Mouse (Mus musculus): Measurements from ENCODE around the gene Ano5. TPM values are rescaled to one million over a fixed set of nuclear protein-coding genes. Genes with fewer than 3 reads are reported as not detected.

The Ano5 gene
- polyA plus RNA-seq, 1 experiment from 2014 or later = 0.11 TPM

- H3K4me3 ChIP-seq (ENCODE audit: low read length) = no peak overlapping the region
- H3K9me3 ChIP-seq (ENCODE audit: control insufficient read depth, low read length) = no peaks in the 10 kb centered on the region
- ATAC-seq = no peak
- H3K4me2 ChIP-seq (ENCODE audit: low read depth, low read length) = no peak overlapping the region
- H3K9ac ChIP-seq (ENCODE audit: low read depth, low read length) = no peak overlapping the region
- no peaks in the 10 kb centered on the region for H3K4me1 ChIP-seq (ENCODE audit: control insufficient read depth, insufficient read depth, low read length)
- WGBS = 3% methylated on average over 16 of the region's 16 CpGs
- H3K27me3 ChIP-seq (replicated peaks; ENCODE audit: control insufficient read depth, insufficient read depth, low read length) = peaks cover 58% of the 10 kb centered on the region
- H3K27ac ChIP-seq (ENCODE audit: low read length) = no peak overlapping the region
- H3K36me3 ChIP-seq (ENCODE audit: control insufficient read depth, insufficient read depth, low read length) = no peaks in the 10 kb centered on the region
Measured at GRCm38 (mm10) chr7:51626451-51627000, 115.7 kb downstream of the Ano5 start.

GRCm38 (mm10) chr7:51627001-51627631, 116.3 kb downstream of the Ano5 start:
- H3K27me3 ChIP-seq (replicated peaks; ENCODE audit: control insufficient read depth, insufficient read depth, low read length) = peaks cover 52% of the 10 kb centered on the region
- ATAC-seq = no peak

GRCm38 (mm10) chr7:51627666-51628065, 116.8 kb downstream of the Ano5 start:
- ATAC-seq = no peak
- Histone ChIP-seq H3K9me3 (ENCODE audit: control insufficient read depth, low read length) (no peaks in the 10 kb centered on the region), H3K9ac (ENCODE audit: low read depth, low read length) (no peak overlapping the region), H3K27me3 (replicated peaks; ENCODE audit: control insufficient read depth, insufficient read depth, low read length) (peaks cover 46% of the 10 kb centered on the region), H3K4me3 (ENCODE audit: low read length) (no peak overlapping the region), H3K4me2 (ENCODE audit: low read depth, low read length) (no peak overlapping the region), H3K36me3 (ENCODE audit: control insufficient read depth, insufficient read depth, low read length) (no peaks in the 10 kb centered on the region), H3K4me1 (ENCODE audit: control insufficient read depth, insufficient read depth, low read length) (no peaks in the 10 kb centered on the region), H3K27ac (ENCODE audit: low read length) (no peak overlapping the region)
- 0% methylated on average over 9 of the region's 9 CpGs for WGBS

More at GRCm38 (mm10) chr7:51627001-51627631, 116.3 kb downstream of the Ano5 start:
- no peaks in the 10 kb centered on the region for H3K9me3 ChIP-seq (ENCODE audit: control insufficient read depth, low read length)
- WGBS = under 1% methylated on average over 26 of the region's 26 CpGs
- H3K27ac ChIP-seq (ENCODE audit: low read length) = no peak overlapping the region
- no peak overlapping the region for H3K4me2 ChIP-seq (ENCODE audit: low read depth, low read length)
- no peak overlapping the region for H3K9ac ChIP-seq (ENCODE audit: low read depth, low read length)
- no peaks in the 10 kb centered on the region for H3K4me1 ChIP-seq (ENCODE audit: control insufficient read depth, insufficient read depth, low read length)
- no peak overlapping the region for H3K4me3 ChIP-seq (ENCODE audit: low read length)
- no peaks in the 10 kb centered on the region for H3K36me3 ChIP-seq (ENCODE audit: control insufficient read depth, insufficient read depth, low read length)

GRCm38 (mm10) chr7:51628349-51628748, 117.5 kb downstream of the Ano5 start:
- Histone ChIP-seq H3K4me1 (ENCODE audit: control insufficient read depth, insufficient read depth, low read length) (no peaks in the 10 kb centered on the region), H3K9ac (ENCODE audit: low read depth, low read length) (no peak overlapping the region), H3K27ac (ENCODE audit: low read length) (no peak overlapping the region), H3K4me2 (ENCODE audit: low read depth, low read length) (no peak overlapping the region), H3K9me3 (ENCODE audit: control insufficient read depth, low read length) (no peaks in the 10 kb centered on the region), H3K27me3 (replicated peaks; ENCODE audit: control insufficient read depth, insufficient read depth, low read length) (peaks cover 45% of the 10 kb centered on the region), H3K36me3 (ENCODE audit: control insufficient read depth, insufficient read depth, low read length) (no peaks in the 10 kb centered on the region), H3K4me3 (ENCODE audit: low read length) (no peak overlapping the region)
- 4% methylated on average over 9 of the region's 9 CpGs for WGBS
- ATAC-seq = no peak

- Histone ChIP-seq H3K4me2 (ENCODE audit: low read depth, low read length) (no peak overlapping the region), H3K9ac (ENCODE audit: low read depth, low read length) (no peak overlapping the region), H3K4me1 (ENCODE audit: control insufficient read depth, insufficient read depth, low read length) (no peaks in the 10 kb centered on the region), H3K9me3 (ENCODE audit: control insufficient read depth, low read length) (no peaks in the 10 kb centered on the region), H3K4me3 (ENCODE audit: low read length) (no peak overlapping the region), H3K27ac (ENCODE audit: low read length) (no peak overlapping the region), H3K36me3 (ENCODE audit: control insufficient read depth, insufficient read depth, low read length) (no peaks in the 10 kb centered on the region), H3K27me3 (replicated peaks; ENCODE audit: control insufficient read depth, insufficient read depth, low read length) (peaks cover 38% of the 10 kb centered on the region)
- ATAC-seq = no peak
- WGBS = 7% methylated on average over 3 of the region's 3 CpGs
Measured at GRCm38 (mm10) chr7:51629206-51629605, 118.4 kb downstream of the Ano5 start.

GRCm38 (mm10) chr7:51631171-51631570, 120.3 kb downstream of the Ano5 start:
- H3K36me3 ChIP-seq (ENCODE audit: control insufficient read depth, insufficient read depth, low read length) = no peaks in the 10 kb centered on the region
- no peaks in the 10 kb centered on the region for H3K4me1 ChIP-seq (ENCODE audit: control insufficient read depth, insufficient read depth, low read length)
- H3K9me3 ChIP-seq (ENCODE audit: control insufficient read depth, low read length) = no peaks in the 10 kb centered on the region
- H3K27ac ChIP-seq (ENCODE audit: low read length) = no peak overlapping the region
- WGBS = 67% methylated on average over 3 of the region's 3 CpGs
- peaks cover 20% of the 10 kb centered on the region for H3K27me3 ChIP-seq (replicated peaks; ENCODE audit: control insufficient read depth, insufficient read depth, low read length)
- no peak overlapping the region for H3K9ac ChIP-seq (ENCODE audit: low read depth, low read length)
- H3K4me3 ChIP-seq (ENCODE audit: low read length) = no peak overlapping the region
- no peak for ATAC-seq
- H3K4me2 ChIP-seq (ENCODE audit: low read depth, low read length) = no peak overlapping the region

- H3K4me1 ChIP-seq (ENCODE audit: control insufficient read depth, insufficient read depth, low read length) = no peaks in the 10 kb centered on the region
- H3K27me3 ChIP-seq (replicated peaks; ENCODE audit: control insufficient read depth, insufficient read depth, low read length) = peaks cover 8% of the 10 kb centered on the region; the same call in 1 of the 2 replicates
- 9% methylated on average over 9 of the region's 9 CpGs for WGBS
Measured at GRCm38 (mm10) chr7:51632543-51633229, 121.9 kb downstream of the Ano5 start.

GRCm38 (mm10) chr7:51633230-51633844, 122.5 kb downstream of the Ano5 start:
- Histone ChIP-seq H3K36me3 (ENCODE audit: control insufficient read depth, insufficient read depth, low read length) (no peaks in the 10 kb centered on the region), H3K27me3 (replicated peaks; ENCODE audit: control insufficient read depth, insufficient read depth, low read length) (peaks cover 6% of the 10 kb centered on the region; the same call in 1 of the 2 replicates), H3K9ac (ENCODE audit: low read depth, low read length) (no peak overlapping the region), H3K27ac (ENCODE audit: low read length) (no peak overlapping the region), H3K4me3 (ENCODE audit: low read length) (no peak overlapping the region), H3K4me2 (ENCODE audit: low read depth, low read length) (no peak overlapping the region), H3K4me1 (ENCODE audit: control insufficient read depth, insufficient read depth, low read length) (no peaks in the 10 kb centered on the region), H3K9me3 (ENCODE audit: control insufficient read depth, low read length) (no peaks in the 10 kb centered on the region)
- WGBS = 9% methylated on average over 7 of the region's 7 CpGs
- ATAC-seq = no peak

More at GRCm38 (mm10) chr7:51632543-51633229, 121.9 kb downstream of the Ano5 start:
- no peaks in the 10 kb centered on the region for H3K36me3 ChIP-seq (ENCODE audit: control insufficient read depth, insufficient read depth, low read length)
- no peak overlapping the region for H3K4me3 ChIP-seq (ENCODE audit: low read length)
- H3K9ac ChIP-seq (ENCODE audit: low read depth, low read length) = no peak overlapping the region
- no peak overlapping the region for H3K27ac ChIP-seq (ENCODE audit: low read length)
- ATAC-seq = no peak
- no peak overlapping the region for H3K4me2 ChIP-seq (ENCODE audit: low read depth, low read length)
- no peaks in the 10 kb centered on the region for H3K9me3 ChIP-seq (ENCODE audit: control insufficient read depth, low read length)
